Mouse (Mus musculus): ENCODE measurements around the gene Gpcpd1.

Gpcpd1 gene

GRCm38 (mm10) chr2:132586006-132586405 is 1.5 kb downstream of the Gpcpd1 start:
- DNase-seq (ENCODE audit: low read depth, low spot score), result no peak

GRCm38 (mm10) chr2:132584191-132584590 is 3.3 kb downstream of the Gpcpd1 start:
- no peak for DNase-seq (ENCODE audit: low read depth, low spot score)

GRCm38 (mm10) chr2:132583126-132583525 is 4.4 kb downstream of the Gpcpd1 start:
- no peak for DNase-seq (ENCODE audit: low read depth, low spot score)

- DNase-seq (ENCODE audit: low read depth, low spot score), result no peak
Observed at GRCm38 (mm10) chr2:132582227-132582626, 5.3 kb downstream of the Gpcpd1 start.

- no peak for DNase-seq (ENCODE audit: low read depth, low spot score)
Observed at GRCm38 (mm10) chr2:132579689-132580088, 7.8 kb downstream of the Gpcpd1 start.

GRCm38 (mm10) chr2:132578711-132579110 is 8.8 kb downstream of the Gpcpd1 start:
- peak; percentile 43 for DNase-seq (ENCODE audit: low read depth, low spot score)

- DNase-seq (ENCODE audit: low read depth, low spot score), result peak; percentile 97
Observed at GRCm38 (mm10) chr2:132578059-132578458, 9.5 kb downstream of the Gpcpd1 start.

- no peak for DNase-seq (ENCODE audit: low read depth, low spot score)
Observed at GRCm38 (mm10) chr2:132577431-132577981, 10.0 kb downstream of the Gpcpd1 start.

GRCm38 (mm10) chr2:132576522-132577135 is 10.9 kb downstream of the Gpcpd1 start:
- no peak for DNase-seq (ENCODE audit: low read depth, low spot score)

- DNase-seq (ENCODE audit: low read depth, low spot score), result peak; percentile 15
Observed at GRCm38 (mm10) chr2:132575759-132576439, 11.6 kb downstream of the Gpcpd1 start.

- DNase-seq (ENCODE audit: low read depth, low spot score), result no peak
Observed at GRCm38 (mm10) chr2:132575256-132575655, 12.3 kb downstream of the Gpcpd1 start.

- no peak for DNase-seq (ENCODE audit: low read depth, low spot score)
Observed at GRCm38 (mm10) chr2:132573280-132573679, 14.2 kb downstream of the Gpcpd1 start.

GRCm38 (mm10) chr2:132572651-132573050 is 14.9 kb downstream of the Gpcpd1 start:
- DNase-seq (ENCODE audit: low read depth, low spot score), result no peak

GRCm38 (mm10) chr2:132571301-132571700 is 16.2 kb downstream of the Gpcpd1 start:
- DNase-seq (ENCODE audit: low read depth, low spot score), result no peak

GRCm38 (mm10) chr2:132570869-132571268 is 16.7 kb downstream of the Gpcpd1 start:
- DNase-seq (ENCODE audit: low read depth, low spot score), result no peak

- no peak for DNase-seq (ENCODE audit: low read depth, low spot score)
Observed at GRCm38 (mm10) chr2:132569686-132570085, 17.8 kb downstream of the Gpcpd1 start.

GRCm38 (mm10) chr2:132567414-132567813 is 20.1 kb downstream of the Gpcpd1 start:
- DNase-seq (ENCODE audit: low read depth, low spot score), result peak; percentile 16

- no peak for DNase-seq (ENCODE audit: low read depth, low spot score)
Observed at GRCm38 (mm10) chr2:132561860-132562259, 25.7 kb downstream of the Gpcpd1 start.

- no peak for DNase-seq (ENCODE audit: low read depth, low spot score)
Observed at GRCm38 (mm10) chr2:132527864-132528263, 59.7 kb downstream of the Gpcpd1 start.

GRCm38 (mm10) chr2:132526894-132527532 is 60.5 kb downstream of the Gpcpd1 start:
- DNase-seq (ENCODE audit: low read depth, low spot score), result no peak

GRCm38 (mm10) chr2:132526110-132526509 is 61.4 kb downstream of the Gpcpd1 start:
- no peak for DNase-seq (ENCODE audit: low read depth, low spot score)
